Mouse (Mus musculus) brain, embryonic 14.5 days (tissue): Measurements from ENCODE around the gene Pdcd1lg2. TPM values are rescaled to one million over a fixed set of nuclear protein-coding genes. Genes with fewer than 3 reads are reported as not detected.

Source experiments
- DNase-seq: peaks from one replicate; pipeline ENCODE4 v3.0.0-alpha.2; 2011; ENCODE audit warnings: low read depth
- CTCF ChIP-seq: fragments of 200-500 bp; IDR thresholded peaks from 2 replicates; pipeline ENCODE4 v1.5.1; 2012; ENCODE audit warnings: inconsistent platforms, mild to moderate bottlenecking, moderate library complexity, borderline replicate concordance; ENCODE audit not compliant: insufficient read depth, insufficient read length; ENCODE audit errors: extremely low read depth
- POLR2A ChIP-seq: fragments of 200-500 bp; IDR thresholded peaks from 2 replicates; pipeline ENCODE4 v1.6.1; 2012; ENCODE audit warnings: mild to moderate bottlenecking, inconsistent platforms, borderline replicate concordance; ENCODE audit not compliant: poor library complexity, insufficient read depth, insufficient read length, severe bottlenecking; ENCODE audit errors: extremely low read depth
- polyA plus RNA-seq: library from polyadenylated mRNA; depleted of rRNA; stranded (reverse); fragments of >200 nt; gene quantifications from 2 replicates; pipeline ENCODE4 v1.2.3, GENCODE M21; 2012

Pdcd1lg2 gene
- polyA plus RNA-seq, 1 experiment, result 0.10 TPM

DNA sequence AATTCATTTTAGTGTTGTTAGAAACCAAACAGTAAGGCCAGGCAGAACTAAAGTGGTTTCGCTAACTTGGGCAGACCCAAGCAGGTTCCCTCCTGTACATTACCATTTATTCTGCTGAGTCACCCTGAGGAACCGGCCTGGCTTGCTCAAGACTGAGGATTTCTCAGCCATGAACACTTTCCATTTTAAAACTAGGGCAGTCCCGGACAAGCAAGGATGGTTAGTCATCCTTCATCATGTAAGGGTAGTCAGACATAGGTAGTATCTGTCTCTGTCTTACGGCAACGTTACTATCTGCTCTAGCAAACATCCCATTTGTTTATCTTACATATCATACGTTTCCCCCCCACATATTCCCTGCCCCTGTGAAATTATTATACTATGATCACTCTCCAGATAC lies 25.7 kb upstream of the Pdcd1lg2 start:
- no peak for TF ChIP-seq CTCF
- TF ChIP-seq POLR2A, result no peak
- DNase-seq, result no peak

DNA sequence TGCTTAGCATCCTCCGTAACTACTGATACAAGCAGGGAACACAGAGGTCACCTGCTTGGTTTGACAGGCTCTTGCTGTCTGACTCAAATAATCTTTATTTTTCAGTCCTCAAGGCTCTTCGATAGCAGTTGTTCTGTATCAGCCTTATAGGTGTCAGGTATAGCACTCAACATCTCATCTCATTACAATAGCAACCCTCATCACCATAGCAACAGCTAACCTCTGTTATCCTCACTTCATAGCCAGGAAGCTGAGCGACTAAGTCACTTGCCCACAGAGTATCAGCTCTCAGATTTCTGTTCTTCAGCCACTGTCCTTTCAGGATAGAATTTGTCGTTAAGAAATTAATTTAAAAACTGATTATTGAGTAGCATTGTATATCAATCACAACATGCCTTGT lies 24.9 kb upstream of the Pdcd1lg2 start:
- peak; percentile 48 for DNase-seq
- no peak for TF ChIP-seq POLR2A
- no peak for TF ChIP-seq CTCF

DNA sequence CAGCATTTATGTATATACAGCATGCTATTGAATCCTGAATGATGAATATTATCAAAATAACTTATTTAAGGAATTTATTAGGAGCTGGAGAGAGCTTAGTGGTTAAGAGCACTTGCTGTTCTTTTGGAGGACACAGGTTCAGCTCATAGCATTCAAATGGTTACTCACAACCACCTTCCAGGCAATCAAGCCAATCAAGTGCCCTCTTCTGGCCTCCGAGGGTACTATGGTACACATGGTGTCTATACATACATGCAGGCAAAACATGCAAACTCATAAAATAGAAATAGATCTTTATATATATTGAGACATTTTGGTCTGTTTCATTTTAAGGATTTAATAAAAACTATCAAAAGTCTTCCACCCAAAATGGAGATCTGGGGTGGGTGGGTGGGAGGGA lies 21.9 kb upstream of the Pdcd1lg2 start:
- DNase-seq, result no peak

DNA sequence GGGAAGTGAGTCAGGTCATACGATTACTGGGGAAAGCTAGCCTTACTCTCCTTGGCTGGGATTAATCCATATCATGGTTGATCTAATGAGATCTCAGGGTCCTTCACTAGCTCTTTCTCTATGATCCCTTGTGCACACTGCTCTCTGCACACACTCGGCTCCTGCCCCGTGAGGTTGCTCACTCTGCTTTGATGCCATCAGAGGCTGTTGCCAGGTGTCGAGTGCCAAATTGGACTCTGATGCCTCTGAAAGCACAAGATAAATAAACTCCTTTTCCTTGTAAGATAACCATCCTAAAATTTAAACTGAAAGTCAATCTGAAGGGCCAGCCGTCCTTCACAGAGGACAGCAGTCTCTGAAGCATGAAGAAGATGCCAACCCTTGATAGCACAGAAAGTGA lies 20.2 kb upstream of the Pdcd1lg2 start:
- TF ChIP-seq POLR2A (no peak), CTCF (no peak)
- no peak for DNase-seq

More for the DNA sequence above, 21.9 kb upstream of the Pdcd1lg2 start:
- no peak for TF ChIP-seq CTCF
- no peak for TF ChIP-seq POLR2A

DNA sequence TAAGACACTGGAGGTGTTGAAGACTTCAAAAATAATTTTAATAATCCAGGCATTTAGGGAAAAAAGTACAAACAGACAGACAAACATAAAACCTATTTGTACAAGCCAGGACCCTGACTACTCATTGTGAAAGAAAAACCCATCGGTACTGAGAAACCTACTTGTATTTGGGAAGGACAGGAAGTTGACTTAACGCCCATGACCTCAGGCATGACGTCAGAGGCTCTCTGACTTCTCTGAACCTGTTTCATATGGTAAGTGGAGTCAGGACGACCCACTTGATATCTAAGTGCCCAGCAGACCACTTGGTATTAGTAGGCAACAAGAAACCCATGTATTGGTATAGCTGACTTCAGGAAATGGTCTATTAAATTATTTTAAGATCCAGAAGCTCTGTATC lies 19.4 kb upstream of the Pdcd1lg2 start:
- no peak for TF ChIP-seq POLR2A
- TF ChIP-seq CTCF, result no peak
- no peak for DNase-seq

DNA sequence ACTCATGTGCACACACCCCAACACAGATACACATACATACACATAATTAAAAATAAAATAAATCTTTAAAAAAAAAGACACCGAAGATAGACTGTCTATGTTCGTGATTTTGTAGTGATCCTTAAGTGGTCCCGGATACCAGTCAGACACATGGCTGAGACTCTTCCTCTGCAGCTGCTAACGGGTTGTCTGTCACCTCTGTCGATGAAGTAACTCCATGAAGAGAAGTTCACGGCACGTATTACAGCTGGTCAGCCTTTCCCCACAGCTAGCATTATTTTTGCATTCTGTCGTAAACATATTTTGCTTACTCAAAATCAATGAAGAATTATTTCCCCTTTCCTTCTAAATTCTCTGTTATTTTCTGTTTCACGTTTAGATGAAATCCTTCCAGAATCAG lies 17.4 kb upstream of the Pdcd1lg2 start:
- TF ChIP-seq POLR2A (no peak), CTCF (no peak)
- DNase-seq, result no peak

DNA sequence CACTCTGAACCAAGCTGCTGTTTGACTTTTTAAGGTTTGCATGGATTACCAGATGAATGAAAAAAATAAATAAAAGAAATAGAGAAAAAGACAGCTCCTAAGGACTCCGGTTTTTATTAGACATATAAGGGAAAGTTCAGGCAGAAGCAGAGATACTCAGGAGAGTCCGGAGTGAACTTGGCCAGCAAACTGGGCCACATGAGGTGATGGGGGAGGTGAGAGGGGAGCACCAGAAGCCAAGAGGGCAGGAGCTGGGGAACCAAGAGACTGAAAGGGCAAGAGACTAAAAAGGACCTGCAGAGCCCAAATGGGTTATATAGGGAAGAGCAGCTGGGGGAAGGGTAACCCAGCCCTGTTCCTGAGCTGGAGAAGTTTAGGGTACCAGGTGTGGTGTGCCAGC lies 16.0 kb upstream of the Pdcd1lg2 start:
- TF ChIP-seq CTCF (no peak), POLR2A (no peak)
- no peak for DNase-seq

DNA sequence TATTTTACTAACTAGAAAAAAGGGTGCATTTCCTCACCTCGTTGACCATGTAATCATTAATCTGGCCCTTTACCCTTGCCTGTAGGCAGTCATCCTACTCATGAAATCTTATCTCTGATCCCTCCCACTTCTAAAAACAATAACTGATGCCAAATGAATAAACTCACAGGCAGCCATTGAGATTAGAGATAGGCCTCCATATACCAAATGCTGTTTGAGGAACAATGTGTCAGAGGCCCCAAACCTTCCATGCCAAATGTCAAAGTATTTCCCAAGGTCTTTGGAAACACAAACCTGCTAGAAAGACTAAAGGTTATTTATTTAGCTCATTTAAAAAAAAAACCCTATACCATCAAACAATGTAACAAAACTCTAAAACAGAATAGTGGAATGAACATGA lies 14.4 kb upstream of the Pdcd1lg2 start:
- TF ChIP-seq CTCF, result no peak
- TF ChIP-seq POLR2A, result no peak
- DNase-seq, result no peak

DNA sequence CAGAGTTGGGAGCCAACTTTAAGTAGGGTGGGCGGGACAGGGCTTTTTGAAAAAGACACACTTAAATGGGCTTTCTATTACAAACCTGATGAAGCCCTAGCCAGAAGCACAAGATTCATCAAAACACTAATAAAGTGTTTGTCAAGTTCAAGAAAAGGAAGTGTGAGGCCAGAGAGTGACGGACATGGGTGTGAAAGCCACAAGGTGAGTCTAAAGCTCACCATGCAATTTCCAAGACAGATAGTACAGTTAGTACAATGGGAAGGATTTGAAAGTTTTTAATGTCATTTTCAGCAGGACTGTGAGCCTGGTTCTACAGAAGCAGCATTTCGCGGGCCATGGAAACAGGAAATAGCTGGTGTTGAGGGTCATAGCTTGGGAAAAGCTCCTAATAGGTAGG lies 10.9 kb upstream of the Pdcd1lg2 start:
- no peak for DNase-seq
- TF ChIP-seq POLR2A (no peak), CTCF (no peak)

DNA sequence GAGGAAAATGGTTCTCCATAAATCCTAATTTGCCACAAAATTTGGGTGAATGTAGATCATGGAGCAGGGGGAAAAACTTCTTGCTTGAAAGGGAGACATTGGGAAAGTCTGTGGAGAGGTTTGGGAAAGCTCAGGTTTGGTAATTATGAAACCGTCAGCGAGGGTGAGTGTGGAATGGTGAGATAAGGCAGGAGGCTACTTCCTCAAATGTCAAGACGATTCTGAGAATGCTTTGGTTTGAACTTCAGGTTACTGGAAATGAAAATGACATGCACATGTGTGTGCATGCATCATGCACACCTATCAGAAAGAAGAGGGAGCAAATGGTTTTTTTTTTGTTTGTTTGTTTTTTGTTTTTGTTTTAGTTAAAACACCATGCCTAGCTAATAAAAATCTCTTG lies 10.3 kb upstream of the Pdcd1lg2 start:
- no peak for TF ChIP-seq POLR2A
- no peak for TF ChIP-seq CTCF

DNA sequence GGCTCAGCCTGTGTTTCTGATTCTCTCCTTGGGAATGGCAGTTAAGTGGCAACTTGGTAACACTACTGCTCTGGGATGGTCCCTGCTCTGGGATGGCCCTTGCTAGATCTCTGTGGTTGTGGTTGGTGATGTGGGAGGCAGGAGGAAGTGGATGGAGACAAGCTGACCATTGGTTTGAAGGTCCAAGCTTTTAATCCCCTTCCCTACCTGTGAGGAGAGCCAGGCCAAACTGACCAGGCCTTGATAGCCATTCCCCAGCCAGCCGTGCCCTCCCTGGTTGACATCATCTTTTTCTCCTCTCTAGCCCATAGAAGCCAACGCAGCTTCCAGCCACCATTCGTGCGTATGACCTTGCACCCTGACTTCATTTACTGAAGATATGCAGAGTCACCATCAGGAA lies 8.1 kb upstream of the Pdcd1lg2 start:
- TF ChIP-seq CTCF (no peak), POLR2A (no peak)
- no peak for DNase-seq

More for the DNA sequence above, 10.3 kb upstream of the Pdcd1lg2 start:
- DNase-seq, result no peak

DNA sequence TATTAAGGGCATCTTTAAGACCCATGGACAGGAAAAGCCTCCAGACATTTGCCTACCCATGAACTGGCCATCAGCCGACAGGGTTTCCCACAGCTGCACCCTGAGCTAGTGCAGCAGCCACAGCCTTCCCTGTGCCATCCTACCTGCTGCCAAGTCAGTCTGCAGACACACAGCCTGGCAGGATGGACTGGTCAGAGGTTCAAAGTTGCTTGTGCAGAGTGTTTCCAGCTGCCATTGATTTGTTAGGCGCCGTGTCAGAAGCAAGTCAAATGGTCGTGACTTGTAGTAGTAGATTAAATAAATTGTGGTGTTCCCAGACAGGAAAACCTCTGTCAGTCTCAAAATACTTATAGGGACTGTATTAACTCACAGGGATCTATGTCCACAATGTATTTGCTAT lies 7.5 kb upstream of the Pdcd1lg2 start:
- DNase-seq, result no peak
- TF ChIP-seq CTCF, result no peak
- no peak for TF ChIP-seq POLR2A

DNA sequence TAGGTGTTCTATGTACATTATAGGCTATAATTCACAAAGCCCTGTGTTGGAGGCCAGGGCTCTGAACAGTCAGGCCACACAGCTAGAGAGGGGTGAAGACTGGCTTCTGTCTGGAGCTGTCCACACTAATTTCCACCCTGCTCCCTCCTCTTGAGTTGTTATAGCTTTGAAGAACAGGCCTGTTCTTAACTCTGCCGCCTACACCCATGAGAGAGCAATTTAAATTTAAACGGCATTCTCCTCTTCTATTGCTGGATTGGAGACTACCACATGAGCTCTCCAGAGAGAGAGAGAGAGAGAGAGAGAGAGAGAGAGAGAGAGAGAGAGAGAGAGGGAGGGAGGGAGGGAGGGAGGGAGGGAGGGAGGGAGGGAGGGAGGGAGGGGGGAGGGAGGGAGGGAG lies 5.3 kb upstream of the Pdcd1lg2 start:
- DNase-seq, result no peak
- TF ChIP-seq POLR2A (no peak), CTCF (no peak)

DNA sequence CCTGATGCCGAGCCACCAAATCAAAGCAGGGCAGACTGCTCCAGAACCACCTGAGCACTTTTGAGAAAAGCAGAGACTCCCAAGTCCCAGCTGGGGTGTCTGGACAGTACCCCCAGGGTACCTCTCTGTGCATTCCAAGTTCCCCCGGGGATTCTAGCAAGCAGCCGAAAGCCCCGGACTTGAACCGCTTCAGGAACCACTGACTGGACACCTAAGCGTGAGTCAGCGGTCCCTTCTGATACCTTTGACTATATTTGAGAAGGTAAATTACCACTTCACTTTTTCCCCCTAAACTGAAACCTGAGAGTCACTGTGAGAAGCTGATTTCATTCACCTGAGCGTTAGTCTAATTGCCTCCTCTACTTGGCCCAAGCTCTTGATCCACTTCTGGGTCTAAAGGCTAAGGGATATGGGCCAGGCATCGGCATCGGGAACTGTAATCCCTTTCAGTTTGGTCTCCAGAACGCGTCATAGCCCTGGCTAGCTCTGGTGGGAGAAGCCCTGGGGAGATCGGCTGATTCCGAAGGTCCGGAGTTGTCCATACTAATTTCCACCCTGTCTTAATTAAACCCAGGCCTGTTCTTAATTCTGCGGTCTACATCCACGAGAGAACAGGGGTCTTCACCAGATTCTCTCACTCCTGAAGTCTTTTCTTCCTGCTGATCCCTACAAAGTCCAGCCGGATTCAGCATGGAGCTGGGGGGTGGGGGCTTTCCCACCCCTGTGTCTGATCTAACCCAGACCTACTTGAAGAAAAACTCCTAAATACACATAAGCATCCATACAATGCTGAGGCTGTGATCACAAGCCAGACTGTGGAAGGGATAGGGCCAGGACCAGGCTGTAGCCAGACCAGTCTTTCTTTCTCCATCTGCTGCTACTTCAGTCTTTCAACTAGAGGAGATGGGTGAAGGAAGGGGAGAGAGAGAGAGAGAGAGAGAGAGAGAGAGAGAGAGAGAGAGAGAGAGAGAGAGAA lies 4.4 kb upstream of the Pdcd1lg2 start:
- TF ChIP-seq POLR2A, result no peak
- TF ChIP-seq CTCF, result no peak
- no peak for DNase-seq
